Mouse (Mus musculus) stomach, embryonic 14.5 days (tissue): ENCODE results near the gene Gm17728. TPM values are rescaled to one million over a fixed set of nuclear protein-coding genes. Genes with fewer than 3 reads are reported as not detected.
A peak's percentile ranks its signal among the peaks of the same experiment; 100 is the strongest.

Experiments
- ATAC-seq: fragments of 200-750 bp; cut with Nextera tagmentation; 2 replicates; pipeline ENCODE4 v1.8.0; 2017; ENCODE audit warnings: low read depth, moderate TSS enrichment; ENCODE audit not compliant: insufficient number of reproducible peaks, insufficient read depth, low FRiP score
- H3K27ac ChIP-seq: fragments of 300-500 bp; sonication (generic); 2 replicates; pipeline ENCODE4 v1.5.1; 2014; ENCODE audit warnings: mild to moderate bottlenecking, low read length, moderate library complexity, mixed read lengths
- H3K27me3 ChIP-seq: fragments of 300-500 bp; sonication (generic); 2 replicates; pipeline ENCODE4 v1.6.1; 2014; ENCODE audit warnings: low read length, control low read depth, mixed read lengths; ENCODE audit not compliant: control insufficient read depth, insufficient read depth
- H3K36me3 ChIP-seq: fragments of 300-500 bp; sonication (generic); 2 replicates; pipeline ENCODE4 v1.6.1; 2014; ENCODE audit warnings: mild to moderate bottlenecking, control low read depth, low read length, moderate library complexity, mixed read lengths; ENCODE audit not compliant: control insufficient read depth, insufficient read depth
- H3K4me1 ChIP-seq: fragments of 300-500 bp; sonication (generic); 2 replicates; pipeline ENCODE4 v1.6.1; 2014; ENCODE audit warnings: low read length, control low read depth, mixed read lengths; ENCODE audit not compliant: control insufficient read depth, insufficient read depth
- H3K4me2 ChIP-seq: fragments of 300-500 bp; sonication (generic); replicated peaks from 2 replicates; pipeline ENCODE4 v1.6.1; 2014; ENCODE audit warnings: low read depth, low read length, control low read depth
- H3K4me3 ChIP-seq: fragments of 300-500 bp; sonication (generic); 2 replicates; pipeline ENCODE4 v1.5.1; 2014; ENCODE audit warnings: low read depth, low read length, control low read depth
- H3K9ac ChIP-seq: fragments of 300-500 bp; sonication (generic); replicated peaks from 2 replicates; pipeline ENCODE4 v1.6.1; 2014; ENCODE audit warnings: low read depth, mild to moderate bottlenecking, control low read depth, low read length, moderate library complexity, mixed read lengths
- H3K9me3 ChIP-seq: fragments of 300-500 bp; sonication (generic); 2 replicates; pipeline ENCODE4 v1.6.1; 2016; ENCODE audit warnings: low read depth, low read length, control low read depth; ENCODE audit not compliant: control insufficient read depth
- WGBS: fragments of 180-500 bp; shearing (Covaris S2); extraction: QIAGEN DNeasy Blood & Tissue Kit; methylation state at CpG from one replicate; pipeline ENCODE4 v1.1.7; 2014; 5-methylcytosine and 5-hydroxymethylcytosine counted together
- polyA plus RNA-seq: library from polyadenylated mRNA; unstranded; fragments of >200 nt; fragmentation: Nextera tagmentation; extraction: Ambion mirVana; gene quantifications from 2 replicates; pipeline ENCODE4 v1.2.1, GENCODE M21; 2014

The Gm17728 gene
- polyA plus RNA-seq, 1 experiment from 2014 or later = not detected

- peak; percentile 46; the same call in 1 of the 2 replicates for ATAC-seq
- Histone ChIP-seq H3K4me3 (no peak overlapping the region), H3K27me3 (no peaks in the 10 kb centered on the region), H3K9me3 (no peaks in the 10 kb centered on the region), H3K9ac (no peak overlapping the region), H3K4me1 (no peaks in the 10 kb centered on the region), H3K4me2 (no peak overlapping the region), H3K27ac (no peak overlapping the region), H3K36me3 (no peaks in the 10 kb centered on the region)
- 47% methylated on average over 5 of the region's 5 CpGs for WGBS
Measured at GRCm38 (mm10) chr17:9456406-9456805, 34.5 kb downstream of the Gm17728 start.

GRCm38 (mm10) chr17:9460904-9461303 is 39.0 kb downstream of the Gm17728 start:
- Histone ChIP-seq H3K4me2 (no peak overlapping the region), H3K9me3 (no peaks in the 10 kb centered on the region), H3K36me3 (no peaks in the 10 kb centered on the region), H3K4me3 (no peak overlapping the region), H3K9ac (no peak overlapping the region), H3K4me1 (no peaks in the 10 kb centered on the region), H3K27me3 (no peaks in the 10 kb centered on the region), H3K27ac (no peak overlapping the region)
- ATAC-seq = no peak
- 82% methylated on average over 2 of the region's 2 CpGs for WGBS

Other genes with a start within 250 kb of the Gm17728 start
- not detected in 2 replicates for gene Pabpc6, start 247.7 kb downstream of the Gm17728 start, polyA plus RNA-seq